Mouse (Mus musculus): Measurements from ENCODE around the gene Tmem41b. TPM values are rescaled to one million over a fixed set of nuclear protein-coding genes. Genes with fewer than 3 reads are reported as not detected.

The Tmem41b gene
- polyA plus RNA-seq, 1 experiment from 2014 or later, result 74.0 TPM

- Histone ChIP-seq H3K9ac (no peak overlapping the region), H3K27ac (no peak overlapping the region), H3K4me1 (peaks cover 32% of the 10 kb centered on the region), H3K4me3 (no peak overlapping the region), H3K9me3 (no peaks in the 10 kb centered on the region), H3K27me3 (no peaks in the 10 kb centered on the region), H3K4me2 (replicated peaks) (no peak overlapping the region), H3K36me3 (no peaks in the 10 kb centered on the region)
- WGBS, result 56% methylated on average over 6 of the region's 6 CpGs
- ATAC-seq (ENCODE audit: low FRiP score, low read depth), result no peak
Observed at GRCm38 (mm10) chr7:109954622-109955401, 31.9 kb downstream of the Tmem41b start.

GRCm38 (mm10) chr7:109951297-109951696 is 35.4 kb downstream of the Tmem41b start:
- H3K27me3 ChIP-seq, result no peaks in the 10 kb centered on the region
- H3K9ac ChIP-seq, result no peak overlapping the region
- ATAC-seq (ENCODE audit: low FRiP score, low read depth), result no peak
- no peak overlapping the region for H3K4me3 ChIP-seq
- H3K27ac ChIP-seq, result no peak overlapping the region
- 0 out of 2 replicates have a peak, but pooled peaks cover 12% of the 10 kb centered on the region for H3K4me1 ChIP-seq
- no peaks in the 10 kb centered on the region for H3K36me3 ChIP-seq
- no peak overlapping the region for H3K4me2 ChIP-seq (replicated peaks)
- no peaks in the 10 kb centered on the region for H3K9me3 ChIP-seq
- WGBS, result 79% methylated on average over 4 of the region's 4 CpGs

- no peak overlapping the region for H3K27ac ChIP-seq
Observed at GRCm38 (mm10) chr7:109944421-109945034, 42.2 kb downstream of the Tmem41b start.

GRCm38 (mm10) chr7:109929628-109930027 is 57.1 kb downstream of the Tmem41b start:
- Histone ChIP-seq H3K4me3 (no peak overlapping the region), H3K27ac (no peak overlapping the region), H3K9ac (no peak overlapping the region), H3K27me3 (no peaks in the 10 kb centered on the region), H3K36me3 (peaks cover 71% of the 10 kb centered on the region), H3K4me1 (peaks cover 10% of the 10 kb centered on the region), H3K4me2 (replicated peaks) (no peak overlapping the region), H3K9me3 (no peaks in the 10 kb centered on the region)
- ATAC-seq (ENCODE audit: low FRiP score, low read depth), result no peak

More at GRCm38 (mm10) chr7:109944421-109945034, 42.2 kb downstream of the Tmem41b start:
- 69% methylated on average over 6 of the region's 6 CpGs for WGBS
- Histone ChIP-seq H3K9ac (no peak overlapping the region), H3K36me3 (peaks cover 2% of the 10 kb centered on the region; the same call in 1 of the 2 replicates), H3K4me2 (replicated peaks) (no peak overlapping the region), H3K4me3 (no peak overlapping the region), H3K9me3 (no peaks in the 10 kb centered on the region), H3K27me3 (no peaks in the 10 kb centered on the region), H3K4me1 (peaks cover 9% of the 10 kb centered on the region)
- ATAC-seq (ENCODE audit: low FRiP score, low read depth), result no peak

GRCm38 (mm10) chr7:109928365-109928764 is 58.4 kb downstream of the Tmem41b start:
- ATAC-seq (ENCODE audit: low FRiP score, low read depth), result no peak
- peaks cover 71% of the 10 kb centered on the region for H3K36me3 ChIP-seq

GRCm38 (mm10) chr7:109924965-109925364 is 61.8 kb downstream of the Tmem41b start:
- H3K27me3 ChIP-seq, result no peaks in the 10 kb centered on the region
- H3K4me3 ChIP-seq, result no peak overlapping the region
- 79% methylated on average over 2 of the region's 2 CpGs for WGBS
- H3K36me3 ChIP-seq, result peaks cover 73% of the 10 kb centered on the region
- no peak overlapping the region for H3K27ac ChIP-seq
- no peaks in the 10 kb centered on the region for H3K9me3 ChIP-seq
- no peak overlapping the region for H3K9ac ChIP-seq
- no peak overlapping the region for H3K4me2 ChIP-seq (replicated peaks)
- ATAC-seq (ENCODE audit: low FRiP score, low read depth), result no peak
- H3K4me1 ChIP-seq, result peaks cover 13% of the 10 kb centered on the region

More at GRCm38 (mm10) chr7:109928365-109928764, 58.4 kb downstream of the Tmem41b start:
- Histone ChIP-seq H3K9ac (no peak overlapping the region), H3K27ac (no peak overlapping the region), H3K4me1 (peaks cover 13% of the 10 kb centered on the region), H3K4me3 (no peak overlapping the region), H3K9me3 (no peaks in the 10 kb centered on the region), H3K4me2 (replicated peaks) (no peak overlapping the region), H3K27me3 (no peaks in the 10 kb centered on the region)
- 88% methylated on average over 6 of the region's 6 CpGs for WGBS

GRCm38 (mm10) chr7:109922889-109923288 is 63.8 kb downstream of the Tmem41b start:
- Histone ChIP-seq H3K27ac (no peak overlapping the region), H3K4me1 (peaks cover 13% of the 10 kb centered on the region), H3K9me3 (no peaks in the 10 kb centered on the region), H3K4me2 (replicated peaks) (no peak overlapping the region), H3K27me3 (no peaks in the 10 kb centered on the region), H3K4me3 (no peak overlapping the region), H3K9ac (no peak overlapping the region), H3K36me3 (peaks cover 76% of the 10 kb centered on the region)
- ATAC-seq (ENCODE audit: low FRiP score, low read depth), result no peak
- 93% methylated on average over 4 of the region's 4 CpGs for WGBS

Other genes with a start within 250 kb of the Tmem41b start
- 46.8 and 47.8 TPM in 2 replicates for gene Tmem9b, start 234.1 kb downstream of the Tmem41b start, polyA plus RNA-seq (2015; fragmentation: Nextera tagmentation; extraction: Ambion mirVana)
- 0.49 and 0.73 TPM in 2 replicates for gene Nrip3, start 204.9 kb downstream of the Tmem41b start, polyA plus RNA-seq (2015; fragmentation: Nextera tagmentation; extraction: Ambion mirVana)
- 4.5 and 6.5 TPM in 2 replicates for gene Scube2, start 121.2 kb downstream of the Tmem41b start, polyA plus RNA-seq (2015; fragmentation: Nextera tagmentation; extraction: Ambion mirVana)
- 42.4 and 42.7 TPM in 2 replicates for gene Dennd5a, start 26.5 kb downstream of the Tmem41b start, polyA plus RNA-seq (2015; fragmentation: Nextera tagmentation; extraction: Ambion mirVana)
- gene Ipo7, start 31.3 kb upstream of the Tmem41b start, polyA plus RNA-seq (2015; fragmentation: Nextera tagmentation; extraction: Ambion mirVana), result 38.6 and 45.5 TPM in 2 replicates
- gene Zfp143, start 74.3 kb upstream of the Tmem41b start, polyA plus RNA-seq (2015; fragmentation: Nextera tagmentation; extraction: Ambion mirVana), result 19.2 and 20.5 TPM in 2 replicates
- 22.6 and 22.8 TPM in 2 replicates for gene Wee1, start 135.1 kb upstream of the Tmem41b start, polyA plus RNA-seq (2015; fragmentation: Nextera tagmentation; extraction: Ambion mirVana)
- 39.5 and 41.5 TPM in 2 replicates for gene Swap70, start 234.8 kb upstream of the Tmem41b start, polyA plus RNA-seq (2015; fragmentation: Nextera tagmentation; extraction: Ambion mirVana)

Data from limb, embryonic 13.5 days (tissue).